Mouse (Mus musculus): Measurements from ENCODE around the gene Fbxl7. TPM values are rescaled to one million over a fixed set of nuclear protein-coding genes. Genes with fewer than 3 reads are reported as not detected.

The Fbxl7 gene
- polyA plus RNA-seq, 1 experiment from 2014 or later: 9.3 TPM

GRCm38 (mm10) chr15:26885979-26886378, 9.4 kb downstream of the Fbxl7 start:
- Histone ChIP-seq H3K4me1 (replicated peaks; ENCODE audit: control insufficient read depth, insufficient read depth, low read length) (no peaks in the 10 kb centered on the region), H3K4me2 (no peak overlapping the region), H3K27me3 (replicated peaks; ENCODE audit: control insufficient read depth, insufficient read depth, low read length) (no peaks in the 10 kb centered on the region), H3K27ac (ENCODE audit: low read depth, low read length) (no peak overlapping the region), H3K36me3 (ENCODE audit: control insufficient read depth, insufficient read depth, low read length) (no peaks in the 10 kb centered on the region), H3K9me3 (ENCODE audit: control insufficient read depth, low read length) (no peaks in the 10 kb centered on the region), H3K4me3 (ENCODE audit: low read depth, low read length) (no peak overlapping the region), H3K9ac (ENCODE audit: low read depth, low read length) (no peak overlapping the region)
- no peak for DNase-seq (ENCODE audit: low spot score)
- WGBS: 81% methylated on average over 2 of the region's 2 CpGs
- ATAC-seq (replicated peaks; ENCODE audit: low FRiP score): no peak

GRCm38 (mm10) chr15:26880212-26880956, 15.0 kb downstream of the Fbxl7 start:
- Histone ChIP-seq H3K27me3 (replicated peaks; ENCODE audit: control insufficient read depth, insufficient read depth, low read length) (no peaks in the 10 kb centered on the region), H3K4me1 (replicated peaks; ENCODE audit: control insufficient read depth, insufficient read depth, low read length) (no peaks in the 10 kb centered on the region; the same call in 1 of the 2 replicates), H3K4me3 (ENCODE audit: low read depth, low read length) (no peak overlapping the region), H3K9me3 (ENCODE audit: control insufficient read depth, low read length) (no peaks in the 10 kb centered on the region), H3K4me2 (no peak overlapping the region), H3K27ac (ENCODE audit: low read depth, low read length) (no peak overlapping the region), H3K9ac (ENCODE audit: low read depth, low read length) (no peak overlapping the region), H3K36me3 (ENCODE audit: control insufficient read depth, insufficient read depth, low read length) (no peaks in the 10 kb centered on the region)
- DNase-seq (ENCODE audit: low spot score) (no peak), ATAC-seq (replicated peaks; ENCODE audit: low FRiP score) (no peak)
- 84% methylated on average over 8 of the region's 8 CpGs for WGBS

GRCm38 (mm10) chr15:26875687-26876086, 19.7 kb downstream of the Fbxl7 start:
- Histone ChIP-seq H3K4me1 (replicated peaks; ENCODE audit: control insufficient read depth, insufficient read depth, low read length) (no peaks in the 10 kb centered on the region; the same call in 1 of the 2 replicates), H3K4me2 (no peak overlapping the region), H3K4me3 (ENCODE audit: low read depth, low read length) (no peak overlapping the region), H3K36me3 (ENCODE audit: control insufficient read depth, insufficient read depth, low read length) (no peaks in the 10 kb centered on the region), H3K27me3 (replicated peaks; ENCODE audit: control insufficient read depth, insufficient read depth, low read length) (no peaks in the 10 kb centered on the region), H3K9ac (ENCODE audit: low read depth, low read length) (no peak overlapping the region), H3K27ac (ENCODE audit: low read depth, low read length) (no peak overlapping the region), H3K9me3 (ENCODE audit: control insufficient read depth, low read length) (no peaks in the 10 kb centered on the region)
- 52% methylated on average over 4 of the region's 4 CpGs for WGBS
- ATAC-seq (replicated peaks; ENCODE audit: low FRiP score): no peak
- DNase-seq (ENCODE audit: low spot score): no peak

- Histone ChIP-seq H3K27ac (ENCODE audit: low read depth, low read length) (no peak overlapping the region), H3K36me3 (ENCODE audit: control insufficient read depth, insufficient read depth, low read length) (no peaks in the 10 kb centered on the region), H3K9me3 (ENCODE audit: control insufficient read depth, low read length) (no peaks in the 10 kb centered on the region), H3K4me1 (replicated peaks; ENCODE audit: control insufficient read depth, insufficient read depth, low read length) (no peaks in the 10 kb centered on the region; the same call in 1 of the 2 replicates), H3K4me2 (no peak overlapping the region), H3K4me3 (ENCODE audit: low read depth, low read length) (no peak overlapping the region), H3K9ac (ENCODE audit: low read depth, low read length) (no peak overlapping the region), H3K27me3 (replicated peaks; ENCODE audit: control insufficient read depth, insufficient read depth, low read length) (no peaks in the 10 kb centered on the region)
- no peak for ATAC-seq (replicated peaks; ENCODE audit: low FRiP score)
- DNase-seq (ENCODE audit: low spot score): no peak
- WGBS: 80% methylated on average over 1 of the region's 1 CpGs
Observed at GRCm38 (mm10) chr15:26872234-26872633, 23.1 kb downstream of the Fbxl7 start.

GRCm38 (mm10) chr15:26869197-26869596, 26.2 kb downstream of the Fbxl7 start:
- Histone ChIP-seq H3K4me3 (ENCODE audit: low read depth, low read length) (no peak overlapping the region), H3K4me1 (replicated peaks; ENCODE audit: control insufficient read depth, insufficient read depth, low read length) (no peaks in the 10 kb centered on the region), H3K9me3 (ENCODE audit: control insufficient read depth, low read length) (no peaks in the 10 kb centered on the region), H3K9ac (ENCODE audit: low read depth, low read length) (no peak overlapping the region), H3K4me2 (no peak overlapping the region), H3K27me3 (replicated peaks; ENCODE audit: control insufficient read depth, insufficient read depth, low read length) (no peaks in the 10 kb centered on the region), H3K36me3 (ENCODE audit: control insufficient read depth, insufficient read depth, low read length) (no peaks in the 10 kb centered on the region), H3K27ac (ENCODE audit: low read depth, low read length) (no peak overlapping the region)
- no peak for ATAC-seq (replicated peaks; ENCODE audit: low FRiP score)
- no peak for DNase-seq (ENCODE audit: low spot score)
- WGBS: 70% methylated on average over 3 of the region's 3 CpGs

GRCm38 (mm10) chr15:26867521-26867920, 27.9 kb downstream of the Fbxl7 start:
- no peak overlapping the region for H3K4me2 ChIP-seq
- no peak for DNase-seq (ENCODE audit: low spot score)
- no peaks in the 10 kb centered on the region for H3K27me3 ChIP-seq (replicated peaks; ENCODE audit: control insufficient read depth, insufficient read depth, low read length)
- no peaks in the 10 kb centered on the region for H3K9me3 ChIP-seq (ENCODE audit: control insufficient read depth, low read length)
- H3K36me3 ChIP-seq (ENCODE audit: control insufficient read depth, insufficient read depth, low read length): no peaks in the 10 kb centered on the region
- H3K4me1 ChIP-seq (replicated peaks; ENCODE audit: control insufficient read depth, insufficient read depth, low read length): no peaks in the 10 kb centered on the region
- no peak for ATAC-seq (replicated peaks; ENCODE audit: low FRiP score)
- H3K9ac ChIP-seq (ENCODE audit: low read depth, low read length): no peak overlapping the region
- WGBS: 78% methylated on average over 5 of the region's 5 CpGs
- no peak overlapping the region for H3K27ac ChIP-seq (ENCODE audit: low read depth, low read length)
- no peak overlapping the region for H3K4me3 ChIP-seq (ENCODE audit: low read depth, low read length)

GRCm38 (mm10) chr15:26862173-26862572, 33.2 kb downstream of the Fbxl7 start:
- WGBS: 71% methylated on average over 2 of the region's 2 CpGs

GRCm38 (mm10) chr15:26849626-26850025, 45.8 kb downstream of the Fbxl7 start:
- DNase-seq (ENCODE audit: low spot score) (no peak), ATAC-seq (replicated peaks; ENCODE audit: low FRiP score) (no peak)
- WGBS: 63% methylated on average over 1 of the region's 1 CpGs
- Histone ChIP-seq H3K27ac (ENCODE audit: low read depth, low read length) (no peak overlapping the region), H3K27me3 (replicated peaks; ENCODE audit: control insufficient read depth, insufficient read depth, low read length) (no peaks in the 10 kb centered on the region), H3K4me1 (replicated peaks; ENCODE audit: control insufficient read depth, insufficient read depth, low read length) (no peaks in the 10 kb centered on the region), H3K9me3 (ENCODE audit: control insufficient read depth, low read length) (no peaks in the 10 kb centered on the region), H3K4me2 (no peak overlapping the region), H3K9ac (ENCODE audit: low read depth, low read length) (no peak overlapping the region), H3K36me3 (ENCODE audit: control insufficient read depth, insufficient read depth, low read length) (no peaks in the 10 kb centered on the region), H3K4me3 (ENCODE audit: low read depth, low read length) (no peak overlapping the region)

More at GRCm38 (mm10) chr15:26862173-26862572, 33.2 kb downstream of the Fbxl7 start:
- H3K9me3 ChIP-seq (ENCODE audit: control insufficient read depth, low read length): no peaks in the 10 kb centered on the region
- H3K9ac ChIP-seq (ENCODE audit: low read depth, low read length): no peak overlapping the region
- no peaks in the 10 kb centered on the region for H3K27me3 ChIP-seq (replicated peaks; ENCODE audit: control insufficient read depth, insufficient read depth, low read length)
- DNase-seq (ENCODE audit: low spot score) (no peak), ATAC-seq (replicated peaks; ENCODE audit: low FRiP score) (no peak)
- H3K4me1 ChIP-seq (replicated peaks; ENCODE audit: control insufficient read depth, insufficient read depth, low read length): no peaks in the 10 kb centered on the region
- H3K27ac ChIP-seq (ENCODE audit: low read depth, low read length): no peak overlapping the region
- no peaks in the 10 kb centered on the region for H3K36me3 ChIP-seq (ENCODE audit: control insufficient read depth, insufficient read depth, low read length)
- no peak overlapping the region for H3K4me2 ChIP-seq
- H3K4me3 ChIP-seq (ENCODE audit: low read depth, low read length): no peak overlapping the region

- Histone ChIP-seq H3K9me3 (ENCODE audit: control insufficient read depth, low read length) (no peaks in the 10 kb centered on the region), H3K9ac (ENCODE audit: low read depth, low read length) (no peak overlapping the region), H3K27me3 (replicated peaks; ENCODE audit: control insufficient read depth, insufficient read depth, low read length) (no peaks in the 10 kb centered on the region), H3K4me2 (no peak overlapping the region), H3K4me1 (replicated peaks; ENCODE audit: control insufficient read depth, insufficient read depth, low read length) (no peaks in the 10 kb centered on the region), H3K27ac (ENCODE audit: low read depth, low read length) (no peak overlapping the region), H3K36me3 (ENCODE audit: control insufficient read depth, insufficient read depth, low read length) (no peaks in the 10 kb centered on the region), H3K4me3 (ENCODE audit: low read depth, low read length) (no peak overlapping the region)
- WGBS: 77% methylated on average over 6 of the region's 6 CpGs
- DNase-seq (ENCODE audit: low spot score): no peak
- ATAC-seq (replicated peaks; ENCODE audit: low FRiP score): no peak
Observed at GRCm38 (mm10) chr15:26842216-26842615, 53.2 kb downstream of the Fbxl7 start.

Data from liver, embryonic 11.5 days (tissue).